Mouse (Mus musculus) yolk sac, embryonic 10.5 days (tissue): Measurements from ENCODE around the gene Dolk.
A peak's percentile ranks its signal among the peaks of the same experiment; 100 is the strongest.

Source experiments
- DNase-seq: peaks from one replicate; pipeline ENCODE4 v3.0.0-alpha.2; 2017; ENCODE audit warnings: low spot score

Gene Dolk

DNA sequence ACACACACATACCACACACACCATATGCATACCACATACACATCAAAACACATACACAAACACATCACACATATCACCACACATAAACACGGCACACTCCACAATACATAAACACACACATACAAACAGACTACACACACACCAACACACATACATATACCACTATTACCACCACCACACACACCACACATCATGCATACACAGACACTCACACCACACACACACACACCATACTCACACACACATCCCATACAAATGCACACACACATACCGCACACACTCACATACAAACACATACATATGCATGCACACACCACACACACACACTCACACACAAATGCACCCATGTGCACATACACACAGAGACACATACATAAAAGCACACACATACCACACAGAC lies 18.7 kb downstream of the Dolk start:
- DNase-seq = no peak

DNA sequence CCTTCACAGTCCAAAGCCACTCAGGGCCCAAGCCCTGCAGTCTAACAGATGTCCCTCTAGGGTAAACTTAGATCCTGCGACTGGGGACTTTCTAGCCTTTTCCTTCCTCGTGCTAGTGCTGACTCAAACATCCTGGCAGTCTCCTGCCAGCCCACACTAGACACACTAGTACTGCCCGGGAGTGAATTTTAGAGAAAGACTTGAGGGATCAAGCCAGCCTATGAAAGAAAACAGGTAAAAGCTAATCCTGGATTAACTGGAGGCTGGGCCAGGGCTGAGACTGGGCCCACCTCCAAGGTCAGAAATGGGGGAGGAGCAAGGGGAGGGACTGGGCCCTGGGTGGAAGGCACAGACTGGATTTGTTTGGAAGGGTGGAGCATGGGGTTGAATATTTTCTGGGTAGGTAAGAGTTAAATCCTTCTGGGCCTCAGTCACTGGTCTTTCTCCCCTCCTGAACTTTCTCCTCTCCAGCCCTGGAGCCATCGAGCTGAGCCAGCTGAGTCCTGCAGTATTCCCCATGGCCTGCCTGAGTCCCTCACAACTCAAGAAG lies 19.7 kb downstream of the Dolk start:
- DNase-seq = peak; percentile 92

DNA sequence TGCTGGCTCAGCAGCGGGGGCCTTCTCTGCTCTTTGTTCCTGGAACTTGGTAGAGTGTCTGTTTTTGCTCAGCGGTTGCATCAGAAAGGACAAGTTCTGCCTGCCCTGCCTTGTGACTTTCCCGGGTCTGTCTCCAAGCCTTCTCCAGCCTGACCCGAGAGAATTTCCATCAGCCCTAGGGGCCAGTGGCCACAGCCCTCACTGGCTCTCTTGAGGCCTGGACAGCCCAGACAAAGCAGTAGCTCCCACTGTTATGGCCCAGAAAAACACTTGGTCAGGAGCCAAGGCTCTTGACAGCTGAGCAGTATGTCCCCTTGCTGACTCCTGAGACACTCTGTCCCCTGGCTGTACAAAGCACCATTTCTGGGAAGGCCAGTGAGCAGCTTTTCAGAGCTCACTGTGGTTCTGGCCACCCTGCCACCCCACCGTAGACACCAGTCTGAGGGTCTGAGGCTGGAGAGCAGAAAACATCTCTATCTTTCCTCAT lies 20.3 kb downstream of the Dolk start, which contains the start of gene Phyhd1:
Gene Phyhd1 (plus strand): TSS at position 437 of the 487 bp plus-strand sequence.
- DNase-seq = peak; percentile 79

DNA sequence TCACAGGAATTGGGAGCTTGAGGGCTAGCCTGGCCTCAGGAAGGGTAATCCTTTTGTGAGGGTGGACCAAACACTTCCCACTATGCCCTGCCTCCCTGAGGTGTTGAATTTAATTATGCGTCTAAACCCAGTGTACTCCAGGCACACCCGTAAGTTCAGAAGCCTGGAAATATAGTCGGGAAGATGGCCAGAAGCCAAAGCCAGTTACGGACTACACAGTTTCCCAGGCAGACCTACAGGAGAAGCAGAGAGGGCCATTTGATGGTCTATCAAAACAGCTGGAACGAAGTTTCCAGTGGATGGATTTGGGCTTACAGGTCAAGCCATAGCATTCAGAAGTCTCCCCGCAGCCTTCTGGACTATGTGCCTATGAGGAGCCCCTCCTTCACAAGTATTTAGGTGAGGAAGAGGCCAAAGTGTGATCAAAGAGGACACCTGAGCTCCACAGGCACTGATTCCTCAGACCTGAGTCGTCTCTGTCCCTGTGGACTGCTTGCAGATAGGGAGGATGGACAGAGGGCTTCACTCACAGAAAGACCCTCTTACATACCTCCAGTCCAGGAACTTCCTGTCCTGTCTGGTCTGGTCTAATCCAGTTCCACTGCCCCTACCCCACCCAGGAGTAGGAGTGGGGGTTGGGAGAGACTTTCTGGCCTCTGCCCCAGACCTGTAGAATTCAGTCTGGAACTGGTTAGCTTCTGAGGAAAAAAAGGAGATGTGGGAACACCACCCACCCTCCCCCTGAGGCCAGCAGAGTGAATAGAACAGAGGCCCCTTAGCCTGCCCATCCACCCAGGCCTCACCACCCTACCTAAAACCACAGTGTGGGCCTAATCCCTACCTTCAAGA lies 21.2 kb downstream of the Dolk start:
- peak; percentile 76 for DNase-seq

DNA sequence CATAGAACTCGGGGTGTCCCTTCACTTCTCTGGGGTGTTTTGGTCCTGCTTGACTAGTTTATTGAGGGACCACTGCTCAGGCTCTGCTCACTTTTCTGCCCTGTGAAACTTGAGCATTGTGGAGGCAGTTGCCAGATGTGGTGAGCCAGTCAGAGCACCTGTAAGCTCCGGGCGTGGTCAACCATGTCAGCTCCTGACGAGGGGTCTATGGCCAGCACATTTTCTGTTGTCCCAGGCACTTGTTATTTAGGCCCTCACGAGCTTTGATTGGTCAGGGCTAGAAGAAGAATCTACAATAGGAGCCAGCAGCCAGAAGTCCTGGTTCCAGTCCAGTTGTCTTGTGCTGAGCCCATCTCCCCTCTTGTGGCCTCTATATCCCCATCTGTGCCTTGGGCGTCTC lies 22.3 kb downstream of the Dolk start:
- DNase-seq = no peak

DNA sequence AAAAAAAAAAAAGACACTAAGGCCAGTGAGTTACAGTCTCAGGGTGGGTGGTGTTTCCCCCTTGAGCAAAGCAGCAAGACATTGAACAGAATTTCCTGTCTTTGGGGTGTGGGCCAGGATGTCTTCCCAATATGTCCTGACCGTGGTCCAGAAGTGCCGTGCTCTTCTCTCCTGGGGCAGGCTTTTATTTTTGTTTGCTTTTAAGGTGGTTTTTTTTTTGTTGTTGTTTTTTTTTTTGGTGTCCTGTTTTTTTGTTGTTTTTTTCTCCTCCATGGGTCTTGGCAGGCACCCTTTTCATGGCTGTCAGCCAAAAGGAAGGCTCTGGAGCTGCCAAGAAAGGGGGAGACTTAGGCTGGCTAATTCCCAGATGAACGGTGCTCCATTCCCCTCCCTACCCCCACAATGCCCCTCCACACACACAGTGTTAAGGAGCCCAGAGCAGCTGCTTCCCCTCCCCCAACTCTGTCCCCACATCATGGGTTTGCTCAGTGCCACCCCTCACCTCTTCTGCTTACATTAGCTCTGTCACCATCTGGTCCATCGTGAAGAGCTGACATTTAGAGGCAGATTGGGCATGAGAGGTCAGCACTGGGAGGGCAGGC lies 23.2 kb downstream of the Dolk start:
- no peak for DNase-seq

DNA sequence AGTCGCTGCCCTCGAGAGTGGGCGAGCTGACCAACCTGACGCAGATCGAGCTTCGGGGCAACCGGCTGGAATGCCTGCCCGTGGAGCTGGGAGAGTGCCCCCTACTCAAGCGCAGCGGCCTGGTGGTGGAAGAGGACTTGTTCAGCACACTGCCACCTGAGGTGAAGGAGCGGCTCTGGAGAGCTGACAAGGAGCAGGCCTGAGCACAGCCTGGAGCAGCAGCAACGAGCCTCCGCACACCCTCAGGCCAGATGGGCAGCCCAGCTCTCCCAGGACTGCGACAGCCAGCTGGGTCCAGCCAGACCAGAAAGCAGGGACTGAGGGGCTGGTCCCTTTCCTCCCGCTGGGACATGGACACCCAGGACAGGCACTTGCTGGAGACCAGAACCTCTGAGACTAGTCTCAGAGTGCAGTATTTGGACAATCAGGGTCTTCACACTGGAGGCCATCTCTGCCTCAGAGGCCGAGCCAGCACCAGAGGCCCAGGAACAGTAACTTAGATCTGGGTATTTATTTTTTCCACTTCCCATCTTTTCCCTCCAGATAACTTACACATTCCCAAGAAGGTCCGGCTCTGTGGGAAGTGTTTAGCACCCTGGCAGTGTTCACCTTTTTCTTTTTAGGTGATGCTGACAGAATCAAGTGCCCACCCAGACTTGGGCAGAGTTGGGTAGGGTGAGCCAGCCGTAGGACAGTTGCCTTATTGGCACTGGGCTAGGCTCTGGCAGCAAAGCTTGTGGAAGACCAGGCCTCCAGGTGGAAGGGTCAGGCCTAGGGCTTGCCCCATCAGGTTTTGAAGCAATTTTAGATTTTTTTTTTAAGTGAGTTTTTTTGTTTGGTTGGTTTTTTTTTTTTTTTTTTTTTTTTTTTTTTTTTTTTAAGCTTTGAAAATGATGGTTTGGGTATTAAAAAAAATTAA lies 24.0 kb downstream of the Dolk start:
- no peak for DNase-seq

DNA sequence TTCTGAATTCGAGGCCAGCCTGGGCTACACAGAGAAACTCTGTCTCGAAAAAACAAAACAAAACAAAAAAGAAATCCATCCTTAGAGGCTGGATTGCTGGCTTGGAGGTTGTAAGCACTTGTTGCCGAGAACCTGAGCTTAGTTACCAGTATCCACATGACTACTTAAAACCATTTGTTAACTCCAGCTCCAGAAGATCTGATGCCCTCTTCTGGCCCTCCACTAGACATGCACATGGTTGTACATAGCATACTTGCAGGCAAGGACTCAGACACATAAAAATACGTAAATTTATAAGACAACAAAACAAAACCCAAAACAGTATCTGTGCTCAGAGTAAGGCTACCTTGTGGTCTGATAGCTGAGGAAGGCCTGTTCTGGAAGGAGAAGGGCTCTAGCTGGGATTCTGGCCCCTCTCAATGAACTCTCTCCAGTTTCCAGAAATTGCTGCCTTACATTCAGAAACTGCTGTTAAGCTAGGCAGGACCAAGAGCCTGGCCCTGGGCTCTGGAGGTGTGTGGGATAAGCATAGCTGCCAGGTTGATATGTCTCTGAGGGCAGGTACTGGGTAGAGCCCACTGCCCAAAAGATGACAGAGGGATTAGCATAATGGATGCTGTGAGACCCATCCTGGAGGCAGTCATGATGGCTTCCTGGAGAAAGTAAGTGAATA lies 24.9 kb downstream of the Dolk start:
- no peak for DNase-seq

DNA sequence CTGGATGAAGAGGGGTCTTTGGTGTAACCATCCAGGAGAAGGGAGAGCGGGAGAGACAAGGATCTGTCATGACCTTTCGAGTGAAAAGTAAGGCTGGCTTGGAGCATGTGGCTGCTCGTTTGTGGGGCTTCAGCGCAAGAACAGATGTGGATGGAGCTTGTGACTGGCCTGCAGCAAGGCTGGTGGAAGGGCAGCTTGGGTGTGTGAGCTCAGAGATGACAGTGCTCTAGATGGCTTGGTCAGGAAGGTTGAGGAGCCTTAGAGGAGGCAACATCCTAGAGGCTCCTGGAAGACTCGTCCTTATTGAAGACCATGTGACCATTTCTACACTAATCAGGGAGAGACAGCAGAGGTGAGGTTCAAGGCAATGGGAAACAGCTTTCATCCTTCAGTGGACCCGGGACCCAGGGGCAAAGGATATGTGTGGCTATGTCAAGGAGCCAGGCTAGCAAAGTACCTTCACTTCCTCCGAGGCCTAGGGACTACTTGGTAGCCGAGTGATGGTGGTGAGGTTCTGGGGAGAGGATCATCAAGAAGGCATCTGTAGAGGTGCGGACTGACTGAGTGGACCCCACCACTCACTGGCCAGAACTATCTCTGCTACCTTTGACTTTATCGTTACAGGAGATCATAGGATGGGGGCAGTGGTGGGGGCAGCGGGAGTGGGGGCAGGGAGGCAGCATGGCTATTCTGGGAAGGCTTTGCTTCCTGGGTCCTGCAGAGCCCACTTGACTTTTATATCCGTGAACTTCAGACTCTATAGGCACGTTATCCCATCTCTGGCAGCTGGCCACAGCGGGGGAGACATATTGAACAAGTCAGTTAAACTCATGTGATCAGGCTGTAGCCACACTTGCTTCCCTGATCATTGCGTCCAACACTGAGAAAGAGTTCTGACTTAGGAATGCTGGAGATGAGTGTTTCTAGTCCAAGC lies 26.7 kb downstream of the Dolk start:
- DNase-seq = no peak

DNA sequence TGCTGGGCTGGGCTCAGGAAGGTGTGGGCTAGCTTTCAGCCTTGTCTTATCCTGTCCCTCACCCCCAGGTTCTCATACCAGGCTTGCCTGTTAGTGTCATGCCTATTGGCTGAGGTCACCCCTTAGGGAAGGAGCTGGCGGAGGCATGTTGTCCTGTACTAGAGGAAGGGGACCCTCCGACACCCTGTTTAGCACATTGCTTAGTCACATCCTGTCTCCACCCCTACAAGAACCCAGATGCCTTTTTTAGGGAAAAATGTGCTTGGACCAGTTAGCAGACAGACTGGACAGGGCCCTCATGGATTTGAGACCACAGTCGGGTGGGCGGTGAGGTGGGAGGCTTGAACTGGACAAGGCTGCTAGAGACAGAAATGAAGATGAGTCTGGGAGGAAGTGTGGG lies 27.5 kb downstream of the Dolk start:
- no peak for DNase-seq

DNA sequence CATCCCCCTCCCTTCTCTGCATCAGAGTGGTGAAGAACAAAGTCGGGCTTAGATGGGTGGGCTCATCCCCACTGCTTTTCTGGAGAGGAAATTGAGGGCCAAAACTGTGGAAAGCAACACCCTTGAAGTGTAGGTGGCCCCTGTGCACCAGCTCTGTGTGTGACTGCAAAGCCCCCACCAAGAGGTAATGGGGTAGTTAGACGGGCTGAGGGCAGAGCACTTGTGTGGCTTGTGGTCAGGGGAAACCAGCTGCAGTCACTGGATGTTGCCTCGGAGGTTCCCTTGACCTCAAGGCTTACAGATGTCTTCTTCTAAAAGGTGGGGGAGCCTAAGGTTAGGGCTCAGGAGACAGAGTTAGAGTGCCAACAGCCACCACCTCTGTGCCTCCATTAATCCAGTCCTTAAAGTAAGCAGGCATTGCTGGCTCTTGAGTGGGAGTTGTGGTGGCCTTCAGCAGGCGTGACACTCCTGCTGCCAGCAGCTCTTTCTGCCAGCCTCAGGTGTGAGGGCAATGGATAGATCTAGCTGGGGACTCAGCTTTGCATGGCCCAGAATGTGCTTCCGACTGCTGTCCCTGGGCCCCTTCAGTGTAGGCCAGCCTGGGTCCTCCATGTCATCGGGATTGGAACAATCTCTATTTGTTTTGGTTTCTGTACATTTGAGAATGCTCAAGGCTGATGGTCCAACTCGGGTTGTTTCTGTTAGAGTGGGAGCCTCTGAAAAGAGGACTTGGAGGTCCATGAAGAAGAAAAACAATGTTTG lies 28.3 kb downstream of the Dolk start:
- DNase-seq = no peak

DNA sequence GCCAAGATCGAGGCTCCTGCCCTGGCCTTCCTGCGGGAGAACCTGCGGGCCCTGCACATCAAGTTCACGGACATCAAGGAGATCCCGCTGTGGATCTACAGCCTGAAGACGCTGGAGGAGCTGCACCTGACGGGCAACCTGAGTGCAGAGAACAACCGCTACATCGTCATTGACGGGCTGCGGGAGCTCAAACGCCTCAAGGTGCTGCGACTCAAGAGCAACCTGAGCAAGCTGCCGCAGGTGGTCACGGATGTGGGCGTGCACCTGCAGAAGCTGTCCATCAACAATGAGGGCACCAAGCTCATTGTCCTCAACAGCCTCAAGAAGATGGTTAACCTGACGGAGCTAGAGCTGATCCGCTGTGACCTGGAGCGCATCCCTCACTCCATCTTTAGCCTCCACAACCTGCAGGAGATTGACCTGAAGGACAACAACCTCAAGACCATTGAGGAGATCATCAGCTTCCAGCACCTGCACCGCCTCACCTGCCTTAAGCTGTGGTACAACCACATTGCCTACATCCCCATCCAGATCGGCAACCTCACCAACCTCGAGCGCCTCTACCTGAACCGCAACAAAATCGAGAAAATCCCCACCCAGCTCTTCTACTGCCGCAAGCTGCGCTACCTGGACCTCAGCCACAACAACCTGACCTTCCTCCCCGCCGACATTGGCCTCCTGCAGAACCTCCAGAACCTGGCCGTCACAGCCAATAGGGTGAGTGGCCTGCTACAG lies 29.4 kb downstream of the Dolk start:
- no peak for DNase-seq

DNA sequence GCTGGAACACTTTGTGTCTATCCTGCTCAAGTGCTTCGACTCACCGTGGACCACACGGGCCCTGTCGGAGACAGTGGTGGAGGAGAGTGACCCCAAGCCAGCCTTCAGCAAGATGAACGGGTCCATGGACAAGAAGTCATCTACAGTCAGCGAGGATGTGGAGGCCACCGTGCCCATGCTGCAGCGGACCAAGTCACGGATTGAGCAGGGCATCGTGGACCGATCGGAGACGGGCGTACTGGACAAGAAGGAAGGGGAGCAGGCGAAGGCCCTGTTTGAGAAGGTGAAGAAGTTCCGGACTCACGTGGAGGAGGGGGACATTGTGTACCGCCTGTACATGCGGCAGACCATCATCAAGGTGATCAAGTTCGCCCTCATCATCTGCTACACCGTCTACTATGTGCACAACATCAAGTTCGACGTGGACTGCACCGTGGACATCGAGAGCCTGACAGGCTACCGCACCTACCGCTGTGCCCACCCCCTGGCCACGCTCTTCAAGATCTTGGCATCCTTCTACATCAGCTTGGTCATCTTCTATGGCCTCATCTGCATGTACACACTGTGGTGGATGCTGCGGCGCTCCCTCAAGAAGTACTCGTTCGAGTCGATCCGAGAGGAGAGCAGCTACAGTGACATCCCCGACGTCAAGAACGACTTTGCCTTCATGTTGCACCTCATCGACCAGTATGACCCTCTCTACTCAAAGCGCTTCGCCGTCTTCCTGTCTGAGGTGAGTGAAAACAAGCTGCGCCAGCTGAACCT lies 30.3 kb downstream of the Dolk start:
- DNase-seq = no peak

DNA sequence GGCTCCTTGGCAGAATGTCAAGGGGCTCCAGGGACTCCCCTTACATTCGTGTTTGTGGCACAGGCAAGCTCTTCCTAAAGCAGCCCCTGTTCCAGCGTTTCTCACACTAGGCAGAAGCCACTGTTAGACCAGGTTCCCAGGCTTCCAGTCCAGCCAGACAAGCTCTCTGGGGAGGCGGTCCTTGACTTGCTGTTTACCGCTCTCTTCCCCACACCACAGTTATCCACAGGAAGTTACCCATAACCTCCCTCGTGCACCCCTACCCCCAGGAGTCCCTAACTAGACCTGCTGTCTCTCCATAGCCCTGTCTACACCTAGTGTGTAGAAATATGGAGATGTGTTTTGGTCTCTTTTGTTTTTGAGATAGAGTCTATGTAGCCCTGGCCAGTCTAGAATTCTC lies 32.3 kb downstream of the Dolk start:
- no peak for DNase-seq

DNA sequence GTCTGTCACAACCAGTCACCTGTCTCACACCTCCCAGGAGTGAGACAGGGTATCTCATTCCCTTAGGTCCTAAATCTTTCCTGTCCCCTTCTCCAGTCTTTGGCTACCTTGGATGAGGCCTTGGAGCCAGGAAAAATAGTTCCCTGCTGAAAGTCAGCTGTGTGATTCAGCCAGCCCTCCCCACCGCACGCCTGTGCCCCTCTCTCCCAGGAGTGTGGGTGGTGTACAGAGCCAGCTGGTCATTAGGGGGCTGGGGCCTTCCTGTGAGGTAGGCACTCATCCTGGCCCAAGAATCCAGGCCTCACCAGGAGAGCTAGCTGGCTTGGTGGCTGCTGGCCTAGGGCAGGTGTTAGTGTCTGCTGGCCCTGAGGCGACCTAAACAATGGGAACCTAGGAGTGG lies 33.6 kb downstream of the Dolk start:
- no peak for DNase-seq

DNA sequence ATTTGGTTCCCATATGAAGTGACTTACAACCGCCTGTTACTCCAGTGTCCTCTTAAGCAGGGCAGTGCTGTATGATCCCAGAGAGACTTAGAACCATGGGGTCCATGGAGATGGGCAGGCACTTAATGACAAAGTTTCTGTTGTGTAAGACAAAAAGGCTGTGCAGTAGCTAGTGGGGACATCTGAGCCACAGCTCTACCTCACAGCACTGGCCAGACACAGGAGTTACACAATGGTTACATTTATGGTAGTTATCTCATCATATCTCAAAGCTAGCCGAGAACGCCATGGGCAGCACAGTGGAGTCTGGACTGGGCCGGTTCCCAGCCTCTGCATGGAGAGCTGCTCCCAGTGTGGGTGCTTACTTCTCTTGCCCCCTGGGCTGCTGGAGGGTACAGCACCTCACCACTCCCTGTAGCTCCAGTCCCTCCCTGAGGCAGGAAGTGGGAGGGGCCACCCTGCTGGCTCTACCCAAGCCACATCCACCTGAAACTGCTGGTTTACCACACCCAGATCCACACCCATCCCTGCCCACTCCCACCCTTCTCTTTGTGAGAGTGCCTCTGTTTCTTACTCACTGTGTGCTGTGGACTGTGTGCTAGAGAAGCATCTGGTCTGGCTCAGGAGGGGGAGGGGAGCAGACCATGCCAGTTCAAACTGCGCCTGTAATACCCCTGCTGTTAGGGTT lies 34.6 kb downstream of the Dolk start:
- DNase-seq = no peak
